Mouse (Mus musculus) MEL (cell line): ENCODE results near the gene Slc29a3. TPM values are rescaled to one million over a fixed set of nuclear protein-coding genes. Genes with fewer than 3 reads are reported as not detected.

Experiments
- DNase-seq: peaks from one replicate; pipeline ENCODE4 v3.0.0; 2011; ENCODE audit warnings: low read depth, low spot score
- H3K27ac ChIP-seq: 2 replicates; pipeline ENCODE4 v1.5.1; 2012; ENCODE audit warnings: low read depth, mild to moderate bottlenecking, control low read depth, low read length, moderate library complexity; ENCODE audit not compliant: control insufficient read depth
- H3K27me3 ChIP-seq, 2 experiments: fragments of 150-350 bp in 1 of 2; sonication (generic) in 1 of 2; 2 replicates each; pipeline ENCODE4 v1.6.1; 2012; ENCODE audit warnings: low read length in 2 of 2, mild to moderate bottlenecking in 2 of 2, improper control_type of control experiment in 1 of 2, moderate library complexity in 1 of 2; ENCODE audit not compliant: insufficient read depth in 2 of 2, control insufficient read depth in 1 of 2
- H3K36me3 ChIP-seq, 2 experiments: 2 replicates each; pipeline ENCODE4 v1.6.1; 2012 to 2014; ENCODE audit warnings: low read length in 2 of 2, improper control_type of control experiment in 1 of 2, inconsistent platforms in 1 of 2, mild to moderate bottlenecking in 1 of 2; ENCODE audit not compliant: insufficient read depth in 2 of 2, control insufficient read depth in 1 of 2
- H3K4me1 ChIP-seq, 2 experiments: fragments of 150-350 bp in 1 of 2; sonication (generic) in 1 of 2; 2 replicates each; pipeline ENCODE4 v1.6.1; 2012; ENCODE audit warnings: low read length in 2 of 2, improper control_type of control experiment in 1 of 2, mild to moderate bottlenecking in 1 of 2; ENCODE audit not compliant: insufficient read depth in 2 of 2, control insufficient read depth in 1 of 2
- H3K4me3 ChIP-seq, 2 experiments: fragments of 150-350 bp in 1 of 2; sonication (generic) in 1 of 2; 2 replicates each; pipeline ENCODE4 v1.5.1; 2012; ENCODE audit warnings: low read depth in 2 of 2, low read length in 2 of 2, mild to moderate bottlenecking in 2 of 2, moderate library complexity in 2 of 2, control low read depth in 1 of 2, improper control_type of control experiment in 1 of 2; ENCODE audit not compliant: control insufficient read depth in 1 of 2, insufficient read depth in 1 of 2
- H3K79me2 ChIP-seq: 2 replicates; pipeline ENCODE4 v1.6.1; 2012; ENCODE audit warnings: mild to moderate bottlenecking, low read length, moderate library complexity; ENCODE audit not compliant: control insufficient read depth, poor library complexity, insufficient read depth
- H3K9ac ChIP-seq: 2 replicates; pipeline ENCODE4 v1.6.1; 2012; ENCODE audit warnings: low read depth, mild to moderate bottlenecking, control low read depth, low read length, moderate library complexity; ENCODE audit not compliant: control insufficient read depth, poor library complexity, severe bottlenecking
- H3K9me3 ChIP-seq: fragments of 150-350 bp; sonication (generic); replicated peaks from 2 replicates; pipeline ENCODE4 v1.6.1; 2012; ENCODE audit warnings: mild to moderate bottlenecking, low read length, improper control_type of control experiment, moderate library complexity; ENCODE audit not compliant: insufficient read depth
- CHD1 ChIP-seq: IDR thresholded peaks from 2 replicates; pipeline ENCODE4 v1.6.1; 2012; ENCODE audit warnings: low read depth, mild to moderate bottlenecking, inconsistent platforms, low read length, improper control_type of control experiment
- CHD2 ChIP-seq: IDR thresholded peaks from 2 replicates; pipeline ENCODE4 v1.6.1; 2011; ENCODE audit warnings: low read length, improper control_type of control experiment
- E2F4 ChIP-seq: IDR thresholded peaks from 2 replicates; pipeline ENCODE4 v1.6.1; 2011; ENCODE audit warnings: low read depth, low read length, improper control_type of control experiment, borderline replicate concordance
- ETS1 ChIP-seq: IDR thresholded peaks from 2 replicates; pipeline ENCODE4 v1.6.1; 2012; ENCODE audit warnings: low read depth, mild to moderate bottlenecking, inconsistent platforms, low read length, improper control_type of control experiment, moderate library complexity
- GABPA ChIP-seq: IDR thresholded peaks from 2 replicates; pipeline ENCODE4 v1.6.1; 2012; ENCODE audit warnings: low read depth, mild to moderate bottlenecking, inconsistent platforms, low read length, improper control_type of control experiment, moderate library complexity
- GATA1 ChIP-seq: IDR thresholded peaks from 2 replicates; pipeline ENCODE4 v1.6.1; 2011; ENCODE audit warnings: low read depth, low read length, improper control_type of control experiment
- HCFC1 ChIP-seq: IDR thresholded peaks from 2 replicates; pipeline ENCODE4 v1.6.1; 2012; ENCODE audit warnings: low read depth, mild to moderate bottlenecking, inconsistent platforms, low read length, improper control_type of control experiment, moderate library complexity
- KAT2A ChIP-seq: conservative IDR thresholded peaks from 2 replicates; pipeline ENCODE4 v1.6.1; 2012; ENCODE audit warnings: low read depth, low read length, improper control_type of control experiment, inconsistent platforms
- MAX ChIP-seq: IDR thresholded peaks from 2 replicates; pipeline ENCODE4 v1.6.1; 2011; ENCODE audit warnings: low read length, improper control_type of control experiment
- MAZ ChIP-seq: IDR thresholded peaks from 2 replicates; pipeline ENCODE4 v1.6.1; 2012; ENCODE audit warnings: low read depth, mild to moderate bottlenecking, inconsistent platforms, low read length, improper control_type of control experiment
- MEF2A ChIP-seq: IDR thresholded peaks from 2 replicates; pipeline ENCODE4 v1.6.1; 2014; ENCODE audit warnings: low read depth, mild to moderate bottlenecking, inconsistent platforms, low read length, improper control_type of control experiment; ENCODE audit not compliant: poor library complexity, insufficient replicate concordance, severe bottlenecking; ENCODE audit errors: extremely low read depth
- MXI1 ChIP-seq: IDR thresholded peaks from 2 replicates; pipeline ENCODE4 v1.6.1; 2011; ENCODE audit warnings: mild to moderate bottlenecking, low read depth, low read length, improper control_type of control experiment
- MYB ChIP-seq: IDR thresholded peaks from 2 replicates; pipeline ENCODE4 v1.6.1; 2011; ENCODE audit warnings: mild to moderate bottlenecking, low read depth, low read length, improper control_type of control experiment
- NELFE ChIP-seq: IDR thresholded peaks from 2 replicates; pipeline ENCODE4 v1.6.1; 2011; ENCODE audit warnings: low read depth, low read length, improper control_type of control experiment
- POLR2A ChIP-seq, 2 experiments: IDR thresholded peaks; 2 replicates each; pipeline ENCODE4 v1.6.1; 2011 to 2012; ENCODE audit warnings: low read length in 2 of 2, mild to moderate bottlenecking in 2 of 2, control low read depth in 1 of 2, improper control_type of control experiment in 1 of 2, low read depth in 1 of 2, moderate library complexity in 1 of 2; ENCODE audit not compliant: control insufficient read depth in 1 of 2, insufficient read depth in 1 of 2, poor library complexity in 1 of 2
- RCOR1 ChIP-seq: IDR thresholded peaks from 2 replicates; pipeline ENCODE4 v1.6.1; 2012; ENCODE audit warnings: low read depth, mild to moderate bottlenecking, inconsistent platforms, low read length, improper control_type of control experiment
- SIN3A ChIP-seq: IDR thresholded peaks from 2 replicates; pipeline ENCODE4 v1.6.1; 2012; ENCODE audit warnings: low read length, improper control_type of control experiment, inconsistent platforms
- TBP ChIP-seq: IDR thresholded peaks from 2 replicates; pipeline ENCODE4 v1.8.0; 2011; ENCODE audit warnings: low read depth, low read length, improper control_type of control experiment
- TCF12 ChIP-seq: IDR thresholded peaks from 2 replicates; pipeline ENCODE4 v1.6.1; 2014; ENCODE audit warnings: low read depth, mild to moderate bottlenecking, inconsistent platforms, low read length, improper control_type of control experiment, moderate library complexity
- USF1 ChIP-seq: IDR thresholded peaks from 2 replicates; pipeline ENCODE4 v1.6.1; 2014; ENCODE audit warnings: low read depth, mild to moderate bottlenecking, inconsistent platforms, low read length, improper control_type of control experiment, moderate library complexity
- USF2 ChIP-seq, 2 experiments: IDR thresholded peaks; 2 replicates each; pipeline ENCODE4 v1.6.1; 2011 to 2012; ENCODE audit warnings: improper control_type of control experiment in 2 of 2, low read length in 2 of 2, borderline replicate concordance in 1 of 2, inconsistent platforms in 1 of 2, low read depth in 1 of 2, mild to moderate bottlenecking in 1 of 2; ENCODE audit not compliant: insufficient read depth in 1 of 2
- ZKSCAN1 ChIP-seq: IDR thresholded peaks from 2 replicates; pipeline ENCODE4 v1.6.1; 2012; ENCODE audit warnings: low read depth, mild to moderate bottlenecking, inconsistent platforms, low read length, improper control_type of control experiment, moderate library complexity
- ZMIZ1 ChIP-seq: IDR thresholded peaks from 2 replicates; pipeline ENCODE4 v1.6.1; 2012; ENCODE audit warnings: low read depth, mild to moderate bottlenecking, inconsistent platforms, low read length, improper control_type of control experiment, moderate library complexity
- ZNF384 ChIP-seq: IDR thresholded peaks from 2 replicates; pipeline ENCODE4 v1.6.1; 2012; ENCODE audit warnings: low read depth, mild to moderate bottlenecking, inconsistent platforms, low read length, improper control_type of control experiment
- polyA plus RNA-seq, 2 experiments: library from polyadenylated mRNA; stranded (reverse) in 1 of 2; unstranded in 1 of 2; fragments of >175 nt in 1 of 2; fragments of >200 nt in 1 of 2; gene quantifications; 2 replicates each; pipeline versions ENCODE4 v1.2.1 to v1.2.4; 2012; ENCODE audit warnings: low replicate concordance in 2 of 2, low read depth in 1 of 2; ENCODE audit not compliant: insufficient read length in 2 of 2, insufficient read depth in 1 of 2, missing spikeins in 1 of 2
- total RNA-seq: library from RNA; depleted of rRNA; stranded (reverse); fragments of 300-350 nt; gene quantifications from 2 replicates; pipeline ENCODE4 v1.2.3, GENCODE M21; 2012

Slc29a3 gene
- total and polyA plus RNA-seq, 3 experiments: 2.4 to 46.0 (median 7.7) TPM

GRCm38 (mm10) chr10:60685764-60686640 is 66.6 kb downstream of the Slc29a3 start:
- Histone ChIP-seq H3K27me3 (no peaks in the 10 kb centered on the region), H3K4me3 (no peak overlapping the region), H3K4me1 (no peaks in the 10 kb centered on the region), H3K79me2 (no peaks in the 10 kb centered on the region), H3K36me3 (no peaks in the 10 kb centered on the region), H3K9ac (no peak overlapping the region), H3K27ac (no peak overlapping the region), H3K9me3 (no peaks in the 10 kb centered on the region)
- DNase-seq: no peak
- no peak for TF ChIP-seq ZNF384
- no peak for TF ChIP-seq KAT2A
- TF ChIP-seq HCFC1: no peak
- TF ChIP-seq NELFE: no peak
- no peak for TF ChIP-seq USF2 (IDR thresholded peaks at IDR 0.05; ENCODE audit: borderline replicate concordance in 1 of 2, insufficient read depth in 1 of 2, low read depth in 1 of 2, low read length in 2 of 2)
- no peak for TF ChIP-seq GABPA
- TF ChIP-seq SIN3A: no peak
- no peak for TF ChIP-seq MAX
- TF ChIP-seq USF1: no peak
- TF ChIP-seq E2F4: no peak
- no peak for TF ChIP-seq MXI1
- no peak for TF ChIP-seq ZMIZ1

GRCm38 (mm10) chr10:60678926-60679325 is 73.7 kb downstream of the Slc29a3 start:
- no peak for TF ChIP-seq USF1
- Histone ChIP-seq H3K9me3 (no peaks in the 10 kb centered on the region), H3K4me1 (no peaks in the 10 kb centered on the region), H3K27ac (no peak overlapping the region), H3K36me3 (no peaks in the 10 kb centered on the region), H3K27me3 (no peaks in the 10 kb centered on the region), H3K4me3 (no peak overlapping the region), H3K9ac (no peak overlapping the region), H3K79me2 (no peaks in the 10 kb centered on the region)
- DNase-seq: no peak

GRCm38 (mm10) chr10:60677319-60677718 is 75.3 kb downstream of the Slc29a3 start:
- Histone ChIP-seq H3K36me3 (no peaks in the 10 kb centered on the region), H3K27me3 (no peaks in the 10 kb centered on the region), H3K9me3 (no peaks in the 10 kb centered on the region), H3K4me3 (no peak overlapping the region), H3K9ac (no peak overlapping the region), H3K79me2 (no peaks in the 10 kb centered on the region), H3K4me1 (no peaks in the 10 kb centered on the region), H3K27ac (no peak overlapping the region)
- DNase-seq: no peak
- TF ChIP-seq ZKSCAN1: no peak
- no peak for TF ChIP-seq ETS1
- TF ChIP-seq MEF2A: no peak
- no peak for TF ChIP-seq GABPA
- no peak for TF ChIP-seq CHD1
- no peak for TF ChIP-seq KAT2A
- TF ChIP-seq TCF12: no peak
- TF ChIP-seq MAZ: no peak
- TF ChIP-seq CHD2: no peak
- TF ChIP-seq RCOR1: no peak
- TF ChIP-seq POLR2A (IDR thresholded peaks at IDR 0.05; ENCODE audit: control insufficient read depth in 1 of 2, insufficient read depth in 1 of 2, low read depth in 1 of 2, low read length in 2 of 2, poor library complexity in 1 of 2): no peak
- no peak for TF ChIP-seq TBP
- no peak for TF ChIP-seq MYB
- no peak for TF ChIP-seq MAX
- TF ChIP-seq ZMIZ1: no peak
- no peak for TF ChIP-seq HCFC1
- no peak for TF ChIP-seq GATA1
- no peak for TF ChIP-seq SIN3A
